Mouse (Mus musculus): ENCODE measurements around the gene Tgfbr3l.

DNA sequence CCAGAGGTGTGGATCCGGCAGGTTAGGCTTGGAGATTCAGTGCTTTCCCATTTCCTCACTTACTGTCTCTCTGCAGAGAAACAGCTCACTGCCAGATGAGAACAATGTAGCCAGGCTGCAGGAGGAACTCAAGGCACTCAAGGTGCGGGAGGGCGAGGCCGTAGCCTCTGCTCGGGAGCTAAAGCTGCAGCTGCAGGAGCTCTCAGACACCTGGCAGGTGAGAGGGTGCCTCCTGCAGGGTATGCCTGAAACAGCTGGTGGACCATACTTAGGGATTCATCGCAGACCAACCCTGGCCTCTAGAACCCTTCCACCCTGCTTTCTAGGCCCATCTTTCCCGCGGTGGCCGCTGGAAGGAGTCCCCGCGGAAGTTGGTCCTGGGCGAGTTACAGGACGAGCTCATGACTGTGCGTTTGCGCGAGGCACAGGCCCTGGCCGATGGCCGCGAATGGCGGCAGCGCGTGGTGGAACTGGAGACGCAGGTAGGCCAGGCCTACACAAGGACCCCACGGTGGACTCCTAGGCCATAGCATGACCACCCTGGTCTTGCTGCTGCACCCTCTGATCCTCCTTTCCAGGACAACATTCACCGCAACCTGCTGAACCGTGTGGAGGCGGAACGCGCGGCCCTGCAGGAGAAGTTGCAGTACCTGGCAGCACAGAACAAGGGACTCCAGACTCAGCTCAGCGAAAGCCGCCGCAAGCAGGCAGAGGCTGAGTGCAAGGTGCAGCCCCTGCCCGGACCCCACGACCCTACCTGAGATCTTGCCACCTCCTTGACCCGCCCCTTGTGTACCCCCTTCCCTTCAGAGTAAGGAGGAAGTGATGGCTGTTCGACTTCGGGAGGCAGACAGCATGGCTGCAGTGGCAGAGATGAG, 42.5 kb upstream of the Tgfbr3l start:
- TF ChIP-seq CTCF (IDR thresholded peaks at IDR 0.05; ENCODE audit: low read depth, low read length), result no peak
- TF ChIP-seq POLR2A (IDR thresholded peaks at IDR 0.05; ENCODE audit: extremely low read depth, insufficient read depth, low read length), result no peak

All from liver, adult 2 months (tissue).